Mouse (Mus musculus) embryonic facial prominence, embryonic 15.5 days (tissue): ENCODE measurements around the gene Slc38a3. TPM values are rescaled to one million over a fixed set of nuclear protein-coding genes. Genes with fewer than 3 reads are reported as not detected.
"Not testable (repeated sequence)": the region's sequence is repeated elsewhere in the genome, so short reads cannot be mapped to it uniquely, and the experiment has no call there.

ENCODE experiments used
- ATAC-seq: fragments of 200-750 bp; cut with Nextera tagmentation; 2 replicates; pipeline ENCODE4 v1.8.0; 2017; ENCODE audit warnings: low read depth, moderate TSS enrichment; ENCODE audit not compliant: insufficient number of reproducible peaks, low FRiP score, low TSS enrichment
- H3K27ac ChIP-seq: fragments of 300-500 bp; sonication (generic); replicated peaks from 2 replicates; pipeline ENCODE4 v1.5.1; 2015; ENCODE audit warnings: mild to moderate bottlenecking, inconsistent platforms
- H3K27me3 ChIP-seq: fragments of 300-500 bp; sonication (generic); 2 replicates; pipeline ENCODE4 v1.6.1; 2015; ENCODE audit warnings: inconsistent platforms
- H3K36me3 ChIP-seq: fragments of 300-500 bp; sonication (generic); 2 replicates; pipeline ENCODE4 v1.6.1; 2015; ENCODE audit warnings: mild to moderate bottlenecking, inconsistent platforms
- H3K4me1 ChIP-seq: fragments of 300-500 bp; sonication (generic); 2 replicates; pipeline ENCODE4 v1.6.1; 2015; ENCODE audit warnings: inconsistent platforms
- H3K4me2 ChIP-seq: fragments of 300-500 bp; sonication (generic); replicated peaks from 2 replicates; pipeline ENCODE4 v1.6.1; 2015; ENCODE audit warnings: mild to moderate bottlenecking, inconsistent platforms
- H3K4me3 ChIP-seq: fragments of 300-500 bp; sonication (generic); replicated peaks from 2 replicates; pipeline ENCODE4 v1.5.1; 2015; ENCODE audit warnings: mild to moderate bottlenecking, inconsistent platforms
- H3K9ac ChIP-seq: fragments of 300-500 bp; sonication (generic); 2 replicates; pipeline ENCODE4 v1.6.1; 2015; ENCODE audit warnings: inconsistent platforms
- H3K9me3 ChIP-seq: fragments of 300-500 bp; sonication (generic); replicated peaks from 2 replicates; pipeline ENCODE4 v1.6.1; 2016; ENCODE audit warnings: inconsistent platforms
- WGBS: fragments of 180-500 bp; shearing (Covaris S2); methylation state at CpG from one replicate; pipeline ENCODE4 v1.1.7; 2015; 5-methylcytosine and 5-hydroxymethylcytosine counted together
- polyA plus RNA-seq: library from polyadenylated mRNA; unstranded; fragments of >200 nt; fragmentation: Nextera tagmentation; extraction: Ambion mirVana; gene quantifications from 2 replicates; pipeline ENCODE4 v1.2.1, GENCODE M21; 2015

Gene Slc38a3
- polyA plus RNA-seq, 1 experiment from 2014 or later, result 4.2 TPM

DNA sequence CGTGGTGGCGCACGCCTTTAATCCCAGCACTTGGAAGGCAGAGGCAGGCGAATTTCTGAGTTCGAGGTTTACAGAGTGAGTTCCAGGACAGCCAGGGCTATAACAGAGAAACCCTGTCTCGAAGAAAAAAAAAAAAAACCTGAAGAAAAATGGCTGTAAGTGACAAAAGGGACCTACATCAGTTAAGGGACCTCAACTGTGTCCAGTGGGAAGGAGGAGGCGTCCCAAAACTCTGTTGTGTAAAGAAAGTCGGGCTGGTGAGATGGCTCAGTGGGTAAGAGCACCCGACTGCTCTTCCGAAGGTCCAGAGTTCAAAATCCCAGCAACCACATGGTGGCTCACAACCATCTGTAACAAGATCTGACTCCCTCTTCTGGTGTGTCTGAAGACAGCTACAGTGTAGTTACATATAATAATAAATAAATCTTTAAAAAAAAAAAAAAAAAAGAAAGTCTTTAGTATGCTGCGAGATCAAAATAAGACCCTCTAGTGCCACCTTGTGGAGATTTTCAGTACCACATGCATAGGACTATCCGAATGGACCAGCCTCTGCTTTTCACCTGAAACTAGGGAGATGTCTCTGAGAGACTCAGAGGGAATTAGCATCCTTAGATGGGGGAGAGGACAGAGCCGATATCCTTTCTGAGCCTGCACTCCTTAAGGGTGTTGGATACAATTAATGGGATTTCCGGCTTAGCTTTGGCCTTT lies 8.6 kb upstream of the Slc38a3 start:
- ATAC-seq, H3K4me3 ChIP-seq, H3K27ac ChIP-seq, H3K9ac ChIP-seq, H3K9me3 ChIP-seq, H3K4me2 ChIP-seq: not testable (repeated sequence)
- Histone ChIP-seq H3K27me3 (peaks cover 31% of the 10 kb centered on the region), H3K36me3 (peaks cover 11% of the 10 kb centered on the region), H3K4me1 (peaks cover 20% of the 10 kb centered on the region)
- 39% methylated on average over 14 of the region's 14 CpGs for WGBS

DNA sequence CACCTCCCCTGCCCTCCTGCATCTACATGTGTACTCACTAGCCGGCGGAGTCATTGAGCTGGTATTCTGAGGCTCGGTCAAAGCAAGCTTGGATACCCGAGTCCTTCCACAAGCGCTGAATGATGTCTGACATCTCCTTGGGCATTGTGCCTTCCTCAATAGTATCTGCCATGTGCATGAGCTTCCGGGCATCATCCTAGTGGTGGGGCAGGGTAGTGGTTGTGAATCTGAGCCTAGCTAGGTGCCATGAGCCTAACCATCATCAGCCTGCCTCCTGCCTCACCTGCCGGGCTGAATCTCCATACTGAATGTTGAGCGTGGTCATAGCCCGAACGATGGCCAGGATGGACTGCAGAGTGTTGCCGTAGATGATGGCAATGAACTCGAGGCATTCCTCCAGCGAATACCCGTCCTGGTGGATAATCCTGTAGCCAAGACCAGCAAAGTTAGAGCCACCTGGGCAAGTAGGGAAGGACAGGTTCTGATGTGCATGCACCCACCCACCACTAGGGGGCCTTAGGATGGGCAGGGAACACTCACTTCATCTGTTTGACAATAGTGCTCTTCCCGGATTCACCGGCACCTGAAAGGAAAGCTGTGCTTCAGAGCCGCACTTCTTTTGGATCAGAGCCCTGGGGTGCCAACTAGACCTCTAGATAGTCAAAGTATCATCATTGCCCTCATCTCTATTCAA lies 7.9 kb upstream of the Slc38a3 start:
- Histone ChIP-seq H3K9me3 (no peaks in the 10 kb centered on the region), H3K36me3 (peaks cover 5% of the 10 kb centered on the region), H3K4me1 (peaks cover 20% of the 10 kb centered on the region), H3K4me2 (no peak overlapping the region), H3K4me3 (0 out of 2 replicates have a peak overlapping the region, but pooled peaks have one; percentile 38), H3K27ac (no peak overlapping the region), H3K9ac (no peak overlapping the region), H3K27me3 (peaks cover 31% of the 10 kb centered on the region)
- WGBS, result 17% methylated on average over 17 of the region's 17 CpGs
- no peak for ATAC-seq

DNA sequence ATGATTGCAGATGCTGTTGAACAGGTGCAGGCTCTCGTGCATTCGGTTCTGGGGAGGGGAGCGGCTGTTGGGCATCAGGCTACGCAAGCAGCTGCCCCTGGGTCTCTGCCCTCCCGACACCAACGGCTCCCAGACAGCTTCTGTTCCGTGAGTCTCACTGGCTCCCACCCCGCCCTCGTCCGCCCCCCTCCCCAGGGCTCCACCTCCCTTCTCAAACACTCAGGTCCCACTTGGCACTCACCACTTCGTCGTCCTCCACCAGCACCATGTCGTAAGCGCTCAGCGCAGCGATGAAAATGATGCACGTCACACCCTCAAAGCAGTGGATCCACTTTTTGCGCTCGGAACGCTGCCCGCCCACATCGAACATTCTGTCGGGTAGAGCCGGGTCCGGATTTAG lies 7.0 kb upstream of the Slc38a3 start:
- ATAC-seq, result peak; percentile 30; the same call in 1 of the 2 replicates
- Histone ChIP-seq H3K4me3 (peak overlapping the region; percentile 38), H3K27ac (no peak overlapping the region), H3K9me3 (no peaks in the 10 kb centered on the region), H3K27me3 (peaks cover 31% of the 10 kb centered on the region), H3K4me2 (peak overlapping the region; percentile 69), H3K36me3 (no peaks in the 10 kb centered on the region), H3K4me1 (peaks cover 20% of the 10 kb centered on the region), H3K9ac (no peak overlapping the region)
- 1% methylated on average over 25 of the region's 25 CpGs for WGBS

DNA sequence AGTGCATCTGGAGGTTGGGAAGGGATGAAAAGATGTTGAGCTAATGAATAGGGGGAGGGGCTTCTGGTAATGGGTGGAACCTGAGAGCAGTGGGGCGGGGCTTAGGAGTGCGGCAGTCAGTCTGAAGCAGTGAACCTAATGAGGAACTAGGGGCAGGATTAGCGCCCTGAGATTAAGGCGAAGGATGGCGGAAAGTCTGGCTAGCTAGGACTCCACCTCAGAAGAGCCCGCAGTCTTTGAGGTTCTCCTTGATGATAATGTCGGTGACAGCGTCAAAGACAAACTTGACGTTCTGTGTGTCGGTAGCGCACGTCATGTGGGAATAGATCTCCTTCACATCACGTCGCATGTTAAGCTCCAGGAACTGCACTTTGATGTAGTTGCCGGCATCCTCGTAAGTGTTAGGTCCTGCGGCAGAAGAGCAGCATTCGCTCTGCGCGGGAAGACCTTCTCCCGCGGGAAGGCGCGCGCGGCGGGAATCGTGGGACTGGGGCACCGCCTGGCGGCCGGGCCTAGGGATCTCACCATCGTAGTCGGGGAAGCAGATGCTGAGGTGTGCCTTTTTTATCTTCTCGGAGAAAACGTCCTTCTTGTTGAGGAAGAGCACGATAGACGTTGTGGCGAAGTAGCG lies 6.5 kb upstream of the Slc38a3 start:
- no peaks in the 10 kb centered on the region for H3K36me3 ChIP-seq
- H3K9me3 ChIP-seq, result no peaks in the 10 kb centered on the region
- H3K27me3 ChIP-seq, result peaks cover 31% of the 10 kb centered on the region
- no peak overlapping the region for H3K27ac ChIP-seq
- WGBS, result under 1% methylated on average over 39 of the region's 39 CpGs
- peak overlapping the region; percentile 38 for H3K4me3 ChIP-seq
- H3K9ac ChIP-seq, result no peak overlapping the region
- H3K4me1 ChIP-seq, result peaks cover 20% of the 10 kb centered on the region
- ATAC-seq, result peak; percentile 5; the same call in 1 of the 2 replicates
- H3K4me2 ChIP-seq, result peak overlapping the region; percentile 69

DNA sequence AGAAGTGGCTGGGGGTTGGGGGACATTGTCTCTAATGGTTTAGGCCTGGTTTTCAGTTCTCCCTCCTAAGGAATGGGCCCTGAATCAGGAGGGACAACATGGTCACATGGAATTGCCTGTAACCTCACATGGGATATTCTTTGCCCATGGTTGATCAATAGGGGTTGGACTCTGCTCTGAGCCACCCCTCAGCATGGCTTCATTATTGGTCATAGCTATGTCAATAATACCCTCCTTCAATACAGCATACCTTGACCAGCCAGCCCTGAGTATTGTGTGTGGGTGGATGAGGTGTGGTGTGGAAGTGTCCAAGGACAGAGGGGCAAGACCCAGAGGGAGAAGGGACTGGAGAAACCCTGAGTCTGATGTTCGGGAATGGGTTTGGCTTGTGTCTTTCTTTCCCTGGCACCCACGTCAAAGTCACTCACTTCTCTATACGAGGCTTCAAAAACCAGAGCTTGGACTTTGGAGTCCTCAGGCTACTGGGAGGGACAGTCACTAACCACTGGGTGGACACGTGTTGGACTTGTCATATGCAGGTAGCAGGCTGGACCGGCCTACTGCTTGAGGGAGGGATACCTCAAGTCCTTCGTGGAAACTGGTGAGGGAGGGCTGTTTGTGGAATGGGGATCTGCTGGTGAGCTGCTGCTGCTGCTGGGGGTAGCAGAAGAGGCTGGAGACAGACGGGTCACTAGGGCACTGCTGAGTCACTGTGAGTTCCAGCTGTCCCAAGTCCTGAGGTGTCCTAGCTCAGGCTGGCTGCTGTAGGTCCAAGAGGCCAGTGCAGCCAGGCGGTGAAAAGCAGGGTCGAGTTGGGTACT lies 5.5 kb upstream of the Slc38a3 start:
- Histone ChIP-seq H3K4me3 (no peak overlapping the region), H3K27ac (no peak overlapping the region), H3K4me2 (no peak overlapping the region), H3K4me1 (peaks cover 20% of the 10 kb centered on the region), H3K9me3 (no peaks in the 10 kb centered on the region), H3K9ac (no peak overlapping the region), H3K36me3 (no peaks in the 10 kb centered on the region), H3K27me3 (peaks cover 31% of the 10 kb centered on the region)
- 58% methylated on average over 9 of the region's 9 CpGs for WGBS
- no peak for ATAC-seq

DNA sequence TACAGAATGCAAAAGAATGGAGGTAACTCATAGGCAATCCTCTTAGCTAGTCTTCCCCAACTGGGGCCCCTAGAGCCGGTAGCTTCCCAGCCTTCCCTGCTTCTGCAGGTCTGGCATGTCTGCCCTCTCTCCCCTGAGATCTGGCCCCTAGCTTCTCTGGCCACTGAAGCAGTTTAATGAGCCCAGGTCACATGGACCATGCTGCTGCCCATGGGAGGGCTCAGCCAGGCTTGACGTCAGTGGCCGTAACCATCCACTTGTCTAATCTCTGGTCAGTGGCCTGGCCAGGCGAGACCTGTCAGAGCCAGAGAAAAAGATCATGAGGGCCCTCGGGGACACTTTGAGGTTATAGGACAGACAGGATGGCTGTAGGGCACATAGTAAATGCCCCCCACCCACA lies 929 bp upstream of the Slc38a3 start:
- ATAC-seq, result no peak

DNA sequence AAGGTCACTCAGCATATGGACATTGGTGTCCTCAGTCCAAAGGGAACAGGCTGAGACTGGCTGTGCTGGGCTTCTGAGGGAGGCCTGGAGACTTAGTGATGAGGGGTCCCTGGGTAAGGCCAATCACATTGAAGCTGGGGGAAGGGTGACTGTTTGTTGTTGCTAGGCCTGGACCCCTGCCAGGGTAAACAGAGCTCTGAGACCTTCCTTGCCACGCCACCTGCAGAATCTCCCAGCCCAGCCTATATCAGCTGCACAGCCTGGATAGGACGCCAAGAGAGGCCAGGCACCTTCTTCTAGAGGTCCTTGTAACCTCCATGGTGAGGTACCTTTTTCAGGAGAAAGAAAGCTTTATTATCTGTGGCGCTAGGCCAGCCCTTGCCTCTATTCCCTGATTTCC lies 414 bp downstream of the Slc38a3 start:
- 71% methylated on average over 3 of the region's 3 CpGs for WGBS
- no peak overlapping the region for H3K4me2 ChIP-seq
- ATAC-seq, result no peak
- H3K27ac ChIP-seq, result no peak overlapping the region
- H3K27me3 ChIP-seq, result peaks cover 23% of the 10 kb centered on the region
- no peak overlapping the region for H3K9ac ChIP-seq
- no peaks in the 10 kb centered on the region for H3K36me3 ChIP-seq
- H3K4me1 ChIP-seq, result peaks cover 25% of the 10 kb centered on the region
- no peak overlapping the region for H3K4me3 ChIP-seq
- H3K9me3 ChIP-seq, result no peaks in the 10 kb centered on the region

More for the DNA sequence above, 929 bp upstream of the Slc38a3 start:
- peaks cover 22% of the 10 kb centered on the region for H3K27me3 ChIP-seq
- WGBS, result 66% methylated on average over 5 of the region's 5 CpGs
- no peak overlapping the region for H3K4me2 ChIP-seq
- H3K4me3 ChIP-seq, result no peak overlapping the region
- H3K27ac ChIP-seq, result no peak overlapping the region
- H3K36me3 ChIP-seq, result no peaks in the 10 kb centered on the region
- no peak overlapping the region for H3K9ac ChIP-seq
- no peaks in the 10 kb centered on the region for H3K9me3 ChIP-seq
- peaks cover 25% of the 10 kb centered on the region for H3K4me1 ChIP-seq

DNA sequence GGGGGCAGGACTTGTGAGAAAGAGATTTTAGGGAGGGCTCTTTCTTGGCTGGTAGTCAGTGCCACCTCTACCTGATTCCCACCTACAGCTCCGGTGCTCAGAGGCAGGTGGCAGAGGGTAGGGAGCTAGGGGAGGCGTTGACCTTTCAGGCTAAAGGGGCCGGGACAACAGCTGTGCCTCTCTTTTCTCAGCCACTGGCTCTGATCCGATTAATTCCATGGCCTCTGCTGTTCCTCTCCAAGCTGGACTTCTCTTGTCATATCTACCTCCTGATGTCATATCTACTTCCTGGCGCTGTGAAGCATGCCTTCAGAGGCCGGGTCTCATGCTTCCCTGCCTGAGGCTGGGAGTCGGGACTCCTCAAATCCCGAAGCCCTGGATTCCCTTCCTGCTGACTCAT lies 1.3 kb downstream of the Slc38a3 start:
- Histone ChIP-seq H3K9me3 (no peaks in the 10 kb centered on the region), H3K4me1 (peaks cover 25% of the 10 kb centered on the region), H3K4me3 (no peak overlapping the region), H3K27ac (no peak overlapping the region), H3K36me3 (no peaks in the 10 kb centered on the region), H3K9ac (no peak overlapping the region), H3K4me2 (no peak overlapping the region), H3K27me3 (peaks cover 23% of the 10 kb centered on the region)
- ATAC-seq, result no peak
- 36% methylated on average over 8 of the region's 8 CpGs for WGBS

DNA sequence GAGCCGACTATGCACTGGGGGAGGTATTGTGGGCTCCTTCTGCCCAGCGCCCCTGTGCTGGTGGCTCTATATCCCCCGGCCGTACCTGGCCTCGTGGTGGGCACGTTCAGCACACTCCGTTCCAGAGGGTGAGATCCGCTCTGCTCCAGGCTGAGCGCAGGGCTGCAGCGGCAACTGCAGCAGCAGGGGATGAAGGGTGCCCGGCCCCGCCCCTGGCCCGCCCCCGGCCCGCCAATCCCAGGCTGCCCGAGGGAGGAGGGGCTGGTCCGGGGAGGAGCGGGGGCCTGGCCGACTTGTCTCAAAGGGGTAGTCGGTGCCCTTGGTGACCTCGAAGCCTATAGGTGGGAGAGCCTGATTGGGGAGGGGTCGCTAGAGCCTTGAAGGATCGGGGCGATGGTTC lies 2.1 kb downstream of the Slc38a3 start:
- under 1% methylated on average over 24 of the region's 24 CpGs for WGBS
- Histone ChIP-seq H3K4me3 (peak overlapping the region; percentile 49), H3K27me3 (peaks cover 23% of the 10 kb centered on the region), H3K27ac (no peak overlapping the region), H3K4me2 (peak overlapping the region; percentile 91), H3K9me3 (no peaks in the 10 kb centered on the region), H3K9ac (no peak overlapping the region), H3K4me1 (peaks cover 25% of the 10 kb centered on the region), H3K36me3 (no peaks in the 10 kb centered on the region)
- peak; percentile 83 for ATAC-seq

DNA sequence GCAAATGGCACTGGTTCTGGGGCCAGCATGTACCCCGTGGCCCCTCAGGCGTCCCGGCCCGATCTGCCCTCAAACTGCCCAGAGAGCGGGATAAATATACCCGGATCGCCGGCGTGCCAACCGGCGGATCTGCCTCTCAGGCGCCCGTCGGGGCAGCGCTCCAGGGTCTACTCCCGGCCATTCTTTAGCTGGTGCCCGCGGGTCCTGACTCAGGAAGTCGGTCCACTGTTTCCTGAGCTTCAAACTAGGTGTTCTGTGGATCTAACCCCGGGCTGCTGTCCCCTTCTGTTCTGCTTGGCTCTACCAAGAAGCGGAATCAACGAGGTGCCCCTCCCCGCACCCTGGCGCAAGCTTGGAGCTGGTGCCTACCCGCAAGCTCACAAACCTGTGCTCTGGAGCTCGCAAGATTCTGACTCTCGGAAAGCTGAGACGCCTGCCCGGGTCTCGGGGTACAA lies 2.6 kb downstream of the Slc38a3 start:
- WGBS, result 2% methylated on average over 30 of the region's 30 CpGs
- H3K4me3 ChIP-seq, result peak overlapping the region; percentile 49
- peak overlapping the region; percentile 40 for H3K9ac ChIP-seq
- peak overlapping the region; percentile 91 for H3K4me2 ChIP-seq
- H3K27me3 ChIP-seq, result peaks cover 23% of the 10 kb centered on the region
- no peaks in the 10 kb centered on the region for H3K36me3 ChIP-seq
- 0 out of 2 replicates have a peak, but pooled peaks have one; percentile 21 for ATAC-seq
- H3K9me3 ChIP-seq, result no peaks in the 10 kb centered on the region
- H3K4me1 ChIP-seq, result peaks cover 25% of the 10 kb centered on the region
- no peak overlapping the region for H3K27ac ChIP-seq

DNA sequence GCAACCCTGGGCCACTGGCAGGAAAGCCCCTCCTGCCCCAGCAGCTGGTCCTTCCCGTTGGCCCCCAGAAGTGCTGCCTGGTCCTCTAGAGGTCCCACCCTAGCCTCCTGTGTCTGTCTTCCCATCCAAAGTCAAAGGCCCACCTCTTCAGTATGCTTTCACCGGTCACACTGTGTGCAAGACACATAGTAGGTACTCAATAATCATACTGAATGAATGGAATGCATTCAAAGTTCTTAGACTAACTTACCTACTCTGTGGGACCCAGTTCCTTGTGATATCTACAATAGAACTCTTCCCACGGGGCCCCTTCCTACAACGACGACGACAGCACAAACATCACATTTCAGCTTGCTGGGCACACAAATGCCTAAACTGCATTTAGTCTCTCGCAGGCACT lies 4.0 kb downstream of the Slc38a3 start:
- no peaks in the 10 kb centered on the region for H3K9me3 ChIP-seq
- no peak overlapping the region for H3K4me3 ChIP-seq
- 84% methylated on average over 7 of the region's 7 CpGs for WGBS
- H3K27me3 ChIP-seq, result peaks cover 23% of the 10 kb centered on the region
- peaks cover 25% of the 10 kb centered on the region for H3K4me1 ChIP-seq
- H3K4me2 ChIP-seq, result no peak overlapping the region
- no peak overlapping the region for H3K27ac ChIP-seq
- ATAC-seq, result no peak
- no peaks in the 10 kb centered on the region for H3K36me3 ChIP-seq
- H3K9ac ChIP-seq, result no peak overlapping the region
